Mouse (Mus musculus): ENCODE results near the gene Ebf1. TPM values are rescaled to one million over a fixed set of nuclear protein-coding genes. Genes with fewer than 3 reads are reported as not detected.

The Ebf1 gene
- polyA plus RNA-seq, 1 experiment from 2014 or later: 77.9 TPM

DNA sequence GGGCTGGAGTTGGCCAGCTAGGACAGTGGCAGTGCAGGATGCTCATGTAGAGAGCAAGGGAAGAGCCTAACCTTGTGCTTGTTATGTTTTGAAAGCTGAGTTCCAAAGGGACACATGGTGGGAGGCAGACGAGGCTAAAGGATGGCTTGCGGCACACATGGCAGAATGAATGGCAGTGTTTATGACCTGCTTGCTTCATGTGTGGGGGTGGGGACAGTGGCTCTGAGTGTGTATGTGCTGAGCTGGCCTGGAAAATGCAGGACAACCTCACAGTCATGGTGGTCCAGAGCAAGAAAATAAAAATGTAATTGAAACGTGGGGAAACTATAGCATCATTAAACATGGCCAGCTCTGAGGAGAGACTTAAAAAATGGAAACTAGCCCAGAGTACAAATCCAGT lies 181.2 kb downstream of the Ebf1 start:
- 66% methylated on average over 3 of the region's 3 CpGs for WGBS
- no peak for DNase-seq (ENCODE audit: low spot score)
- Histone ChIP-seq H3K27me3 (ENCODE audit: insufficient read depth, poor library complexity, severe bottlenecking) (no peaks in the 10 kb centered on the region), H3K4me1 (replicated peaks) (peaks cover 25% of the 10 kb centered on the region), H3K4me3 (no peak overlapping the region), H3K9me3 (no peaks in the 10 kb centered on the region), H3K36me3 (no peaks in the 10 kb centered on the region), H3K27ac (no peak overlapping the region)

DNA sequence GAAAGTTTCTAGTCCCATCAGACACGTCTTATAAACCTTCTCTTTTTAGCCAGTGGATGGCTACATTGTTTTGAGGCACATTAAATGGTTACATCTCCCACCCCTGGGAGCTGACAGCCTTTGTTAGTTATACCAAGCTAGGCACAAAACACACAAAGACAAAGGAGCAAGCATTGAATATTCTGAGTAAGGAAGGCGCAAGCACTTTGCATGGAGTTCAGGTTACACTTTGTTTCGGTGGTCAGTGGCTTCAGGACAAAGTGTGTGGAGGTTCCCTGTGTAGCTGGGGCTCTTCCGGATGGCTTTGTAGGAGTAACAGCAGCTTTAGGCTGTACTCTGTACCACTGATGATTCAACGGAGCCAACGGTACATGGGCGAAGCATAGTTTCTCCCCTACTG lies 186.9 kb downstream of the Ebf1 start:
- Histone ChIP-seq H3K36me3 (no peaks in the 10 kb centered on the region), H3K4me3 (no peak overlapping the region), H3K27me3 (ENCODE audit: insufficient read depth, poor library complexity, severe bottlenecking) (no peaks in the 10 kb centered on the region), H3K27ac (0 out of 2 replicates have a peak overlapping the region, but pooled peaks have one; percentile 40), H3K9me3 (no peaks in the 10 kb centered on the region), H3K4me1 (replicated peaks) (peaks cover 46% of the 10 kb centered on the region)
- WGBS: 64% methylated on average over 7 of the region's 7 CpGs
- no peak for DNase-seq (ENCODE audit: low spot score)

DNA sequence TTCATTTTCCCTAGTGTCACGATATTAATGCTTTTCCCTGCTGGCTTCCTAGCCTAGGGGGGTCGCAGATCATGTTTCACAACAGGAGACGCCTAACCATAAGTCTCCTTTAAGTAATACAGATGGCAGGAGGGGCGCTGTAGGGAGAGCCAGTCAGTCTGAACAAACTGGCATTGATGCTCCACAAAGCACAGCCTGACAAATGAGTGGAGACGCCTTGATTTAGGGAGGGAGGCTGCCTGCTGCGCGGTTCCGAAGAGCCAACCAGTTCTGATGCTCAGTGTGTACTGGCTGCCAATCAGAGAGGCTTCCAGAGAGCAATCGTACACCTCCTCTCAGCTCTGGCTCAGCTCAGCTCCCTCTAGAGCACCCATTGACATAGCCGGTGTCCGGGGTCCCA lies 189.5 kb downstream of the Ebf1 start:
- no peaks in the 10 kb centered on the region for H3K36me3 ChIP-seq
- peak; percentile 21 for DNase-seq (ENCODE audit: low spot score)
- no peaks in the 10 kb centered on the region for H3K9me3 ChIP-seq
- no peak overlapping the region for H3K4me3 ChIP-seq
- peak overlapping the region; percentile 64 for H3K27ac ChIP-seq
- no peaks in the 10 kb centered on the region for H3K27me3 ChIP-seq (ENCODE audit: insufficient read depth, poor library complexity, severe bottlenecking)
- peaks cover 26% of the 10 kb centered on the region for H3K4me1 ChIP-seq (replicated peaks)
- 16% methylated on average over 11 of the region's 11 CpGs for WGBS

DNA sequence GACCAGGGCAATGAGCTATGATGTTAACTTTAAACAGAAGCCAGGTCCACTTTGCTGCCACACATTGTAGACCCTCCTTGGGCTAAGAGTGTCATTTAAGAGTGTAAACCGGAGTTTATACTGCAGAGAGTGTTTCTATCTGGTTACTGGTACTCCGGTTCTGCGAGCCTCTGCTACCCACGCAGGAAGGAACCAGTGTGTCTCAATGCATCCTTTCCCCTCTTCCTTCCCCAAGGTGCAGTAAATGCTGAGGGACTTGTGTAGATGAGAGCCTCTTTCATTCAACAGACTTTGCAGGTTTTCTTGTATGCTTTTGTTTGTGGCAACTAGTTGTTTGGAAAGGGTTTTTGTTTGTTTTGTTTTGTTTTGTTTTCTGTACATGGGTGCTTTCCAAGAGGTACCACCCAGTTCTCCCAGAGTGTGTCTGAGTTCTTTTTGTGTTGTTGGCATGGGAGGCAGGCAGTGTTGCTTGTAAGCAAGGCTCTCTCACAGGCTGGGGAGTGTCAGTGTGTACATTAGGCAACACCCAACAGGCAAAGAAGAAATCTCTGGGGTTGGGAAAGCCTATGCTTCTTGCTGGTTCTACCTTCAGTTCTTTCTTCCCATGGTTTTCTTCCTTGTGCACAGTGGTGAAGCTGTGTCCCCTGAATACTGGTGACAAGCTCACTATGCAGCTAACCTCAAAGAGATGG lies 191.9 kb downstream of the Ebf1 start:
- DNase-seq (ENCODE audit: low spot score): no peak
- Histone ChIP-seq H3K4me1 (replicated peaks) (peaks cover 21% of the 10 kb centered on the region), H3K27me3 (ENCODE audit: insufficient read depth, poor library complexity, severe bottlenecking) (no peaks in the 10 kb centered on the region), H3K4me3 (no peak overlapping the region), H3K9me3 (no peaks in the 10 kb centered on the region), H3K27ac (no peak overlapping the region), H3K36me3 (no peaks in the 10 kb centered on the region)
- 92% methylated on average over 4 of the region's 4 CpGs for WGBS

DNA sequence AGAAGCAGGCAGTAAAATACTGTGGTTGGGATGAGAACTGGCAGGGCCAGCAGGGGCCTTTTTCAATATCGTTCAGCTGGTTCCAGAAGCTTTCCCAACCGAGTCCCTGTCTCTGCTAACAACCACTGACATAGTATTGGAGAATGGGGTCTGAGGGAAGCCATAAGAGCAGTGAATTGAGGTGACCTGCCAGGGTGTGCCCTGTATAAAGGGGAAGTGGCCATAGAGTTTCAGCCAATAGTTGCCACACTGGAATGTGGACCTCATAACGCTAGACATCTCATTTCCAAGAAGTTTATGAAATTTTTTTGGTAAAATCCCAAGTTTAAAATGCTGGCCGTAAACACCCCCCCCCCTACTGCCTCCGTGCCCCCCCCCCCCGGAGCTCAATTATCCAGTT lies 193.9 kb downstream of the Ebf1 start:
- DNase-seq (ENCODE audit: low spot score): no peak
- Histone ChIP-seq H3K27me3 (ENCODE audit: insufficient read depth, poor library complexity, severe bottlenecking) (no peaks in the 10 kb centered on the region), H3K9me3 (no peaks in the 10 kb centered on the region), H3K4me1 (replicated peaks) (peaks cover 9% of the 10 kb centered on the region), H3K27ac (no peak overlapping the region), H3K36me3 (no peaks in the 10 kb centered on the region), H3K4me3 (no peak overlapping the region)
- 77% methylated on average over 6 of the region's 6 CpGs for WGBS

DNA sequence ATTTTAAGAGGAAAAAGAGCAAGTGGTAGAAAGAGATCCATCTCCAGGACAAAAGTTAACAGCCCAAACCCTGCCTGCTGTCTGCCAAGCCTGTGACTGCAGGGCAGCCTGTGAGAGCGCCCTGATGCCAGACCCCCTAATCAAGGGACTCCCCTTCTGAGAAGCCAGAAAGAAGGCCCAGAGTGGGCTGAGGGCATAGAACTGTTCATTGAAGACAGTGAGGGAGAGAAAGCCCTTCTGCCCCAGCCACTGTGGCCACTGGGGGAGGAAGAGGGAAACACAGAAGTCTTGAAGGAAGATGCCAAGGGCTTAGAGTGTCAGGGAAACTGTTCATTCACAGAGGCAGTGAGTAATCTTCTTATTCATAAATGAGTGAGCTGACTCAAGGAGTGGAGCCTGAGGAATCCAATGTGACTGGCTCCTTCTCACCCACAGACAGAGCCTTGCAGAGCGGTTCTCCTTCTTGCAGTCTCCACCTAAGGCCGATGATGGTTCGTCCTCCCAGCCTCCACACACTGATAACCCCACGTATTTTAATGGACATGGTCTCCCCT lies 195.2 kb downstream of the Ebf1 start:
- 91% methylated on average over 5 of the region's 5 CpGs for WGBS
- H3K36me3 ChIP-seq: no peaks in the 10 kb centered on the region
- H3K9me3 ChIP-seq: no peaks in the 10 kb centered on the region
- no peaks in the 10 kb centered on the region for H3K4me1 ChIP-seq (replicated peaks)
- no peak for DNase-seq (ENCODE audit: low spot score)
- 0 out of 2 replicates have a peak overlapping the region, but pooled peaks have one; percentile 16 for H3K27ac ChIP-seq
- H3K27me3 ChIP-seq (ENCODE audit: insufficient read depth, poor library complexity, severe bottlenecking): no peaks in the 10 kb centered on the region
- H3K4me3 ChIP-seq: no peak overlapping the region

DNA sequence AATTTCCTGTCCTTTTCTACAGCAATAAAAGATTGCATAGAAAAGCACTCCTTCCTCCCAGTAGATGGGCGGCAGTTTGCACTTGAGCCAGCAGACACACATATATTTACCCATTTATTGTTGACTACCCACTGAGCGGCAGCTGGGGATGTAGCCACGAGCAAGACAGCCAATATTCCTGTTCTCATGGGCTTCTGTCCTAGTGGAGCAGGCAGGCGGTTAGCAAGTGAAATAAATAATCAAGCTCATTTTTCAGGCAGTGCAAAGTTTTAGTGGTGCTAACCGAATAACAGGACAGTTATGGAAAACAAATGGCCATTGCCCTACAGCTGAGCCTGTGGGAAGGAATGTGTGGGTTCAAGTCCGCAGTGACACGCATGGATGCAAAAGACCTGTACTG lies 196.4 kb downstream of the Ebf1 start:
- Histone ChIP-seq H3K9me3 (no peaks in the 10 kb centered on the region), H3K4me3 (no peak overlapping the region), H3K27ac (no peak overlapping the region), H3K36me3 (no peaks in the 10 kb centered on the region), H3K4me1 (replicated peaks) (no peaks in the 10 kb centered on the region), H3K27me3 (ENCODE audit: insufficient read depth, poor library complexity, severe bottlenecking) (no peaks in the 10 kb centered on the region)
- 84% methylated on average over 7 of the region's 7 CpGs for WGBS
- DNase-seq (ENCODE audit: low spot score): no peak

DNA sequence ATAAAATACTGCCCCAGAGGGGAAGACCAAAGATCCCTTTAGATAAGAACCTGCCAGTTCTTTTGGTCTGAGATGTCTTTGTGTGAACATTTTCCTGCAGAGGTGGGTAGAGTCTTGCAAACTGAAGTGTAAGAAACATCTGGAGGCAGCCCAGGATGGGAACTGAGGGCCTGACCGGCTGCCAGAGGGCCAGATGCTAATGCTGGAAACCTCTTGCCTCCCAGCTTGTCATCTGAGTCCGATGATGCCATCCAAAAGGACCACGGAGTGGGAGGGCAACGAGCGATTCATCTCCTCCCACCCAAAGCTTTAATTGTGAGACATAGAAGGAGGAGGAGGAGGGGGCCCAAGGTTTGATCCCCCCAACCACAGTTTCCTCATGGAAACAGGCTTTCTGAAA lies 197.7 kb downstream of the Ebf1 start:
- Histone ChIP-seq H3K4me1 (replicated peaks) (no peaks in the 10 kb centered on the region), H3K36me3 (no peaks in the 10 kb centered on the region), H3K4me3 (no peak overlapping the region), H3K27ac (no peak overlapping the region), H3K27me3 (ENCODE audit: insufficient read depth, poor library complexity, severe bottlenecking) (no peaks in the 10 kb centered on the region), H3K9me3 (no peaks in the 10 kb centered on the region)
- DNase-seq (ENCODE audit: low spot score): no peak
- 86% methylated on average over 5 of the region's 5 CpGs for WGBS

DNA sequence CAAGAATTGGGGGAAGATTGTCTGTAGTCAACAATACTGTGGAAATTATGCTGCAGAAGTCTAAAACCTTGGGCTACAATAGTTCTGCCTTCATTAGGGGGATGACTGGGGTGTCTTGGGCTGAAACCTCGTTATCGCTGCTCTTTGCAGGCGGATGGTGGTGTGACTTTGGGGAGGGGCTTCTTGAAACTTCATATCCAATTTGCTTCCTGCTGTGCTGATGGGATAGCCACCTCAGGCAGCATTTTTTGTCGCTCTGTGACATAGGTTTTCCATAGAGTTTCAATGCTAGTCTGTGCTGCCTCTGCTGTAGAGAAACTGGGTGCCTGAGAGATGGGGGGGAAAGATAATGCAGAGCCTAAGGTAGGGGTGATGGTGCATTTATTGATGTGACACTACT lies 198.9 kb downstream of the Ebf1 start:
- Histone ChIP-seq H3K36me3 (no peaks in the 10 kb centered on the region), H3K27me3 (ENCODE audit: insufficient read depth, poor library complexity, severe bottlenecking) (no peaks in the 10 kb centered on the region), H3K4me1 (replicated peaks) (no peaks in the 10 kb centered on the region), H3K4me3 (no peak overlapping the region), H3K9me3 (no peaks in the 10 kb centered on the region), H3K27ac (no peak overlapping the region)
- whole genome bisulfite sequencing: 83% methylated on average over 4 of the region's 4 CpGs
- DNase-seq (ENCODE audit: low spot score): no peak

DNA sequence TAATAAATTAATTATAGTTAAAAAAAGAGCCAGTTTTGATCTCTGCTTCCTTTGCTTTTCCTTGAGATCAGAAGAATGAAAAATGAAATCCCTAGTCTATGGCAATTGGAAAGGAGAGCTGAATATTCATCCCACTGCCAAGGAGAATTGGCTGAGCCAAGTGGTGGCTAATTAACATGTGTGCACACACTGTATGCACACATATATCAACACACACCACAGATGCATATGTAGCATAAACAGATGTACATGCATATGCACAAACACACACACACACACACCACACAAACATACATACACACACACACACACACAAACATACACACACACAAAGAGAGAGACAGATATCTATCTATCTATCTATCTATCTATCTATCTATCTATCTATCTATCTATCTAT lies 205.2 kb downstream of the Ebf1 start:
- Histone ChIP-seq H3K36me3 (no peaks in the 10 kb centered on the region), H3K27me3 (ENCODE audit: insufficient read depth, poor library complexity, severe bottlenecking) (no peaks in the 10 kb centered on the region), H3K9me3 (no peaks in the 10 kb centered on the region), H3K4me1 (replicated peaks) (peaks cover 4% of the 10 kb centered on the region; the same call in 1 of the 2 replicates), H3K27ac (no peak overlapping the region), H3K4me3 (no peak overlapping the region)
- no peak for DNase-seq (ENCODE audit: low spot score)

DNA sequence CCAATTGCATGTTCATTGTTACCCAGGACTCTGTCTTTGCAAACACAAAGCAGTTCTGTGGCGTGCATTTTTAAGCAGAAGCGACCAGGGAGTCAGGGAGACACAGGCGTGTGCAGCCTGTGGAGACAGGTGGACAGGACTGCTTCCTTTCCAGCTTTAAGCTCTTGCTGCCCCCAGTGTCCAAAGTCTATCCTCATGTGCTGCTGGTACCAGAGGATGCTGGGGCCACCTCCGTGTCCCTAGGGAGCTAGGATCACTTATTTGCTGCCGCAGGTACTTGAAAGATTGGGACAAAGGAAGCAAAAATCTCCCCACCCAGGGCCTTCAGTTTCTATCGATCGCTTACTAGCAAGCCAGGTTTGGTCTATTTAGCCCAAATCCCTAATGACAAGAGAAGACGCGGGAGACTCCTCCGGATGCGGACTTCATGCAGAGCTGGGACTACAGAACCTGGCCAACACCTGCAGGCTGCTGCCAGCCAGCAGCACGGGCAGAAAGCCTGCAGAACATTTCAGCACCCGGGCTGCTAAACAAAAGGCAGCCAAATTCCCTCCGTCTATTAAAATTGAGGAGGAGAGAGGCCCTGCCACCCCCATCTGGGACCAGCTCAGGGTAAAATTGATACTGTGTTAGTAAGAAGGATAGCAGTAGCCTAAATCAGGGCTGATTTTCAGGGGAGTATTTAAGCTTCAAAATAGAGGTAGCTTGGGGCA lies 215.3 kb downstream of the Ebf1 start:
- Histone ChIP-seq H3K27me3 (ENCODE audit: insufficient read depth, poor library complexity, severe bottlenecking) (peaks cover 17% of the 10 kb centered on the region; the same call in 1 of the 2 replicates), H3K4me3 (peak overlapping the region; percentile 40), H3K9me3 (no peaks in the 10 kb centered on the region), H3K27ac (peak overlapping the region; percentile 84), H3K36me3 (no peaks in the 10 kb centered on the region), H3K4me1 (replicated peaks) (peaks cover 42% of the 10 kb centered on the region)
- WGBS: 5% methylated on average over 14 of the region's 14 CpGs
- peak; percentile 22 for DNase-seq (ENCODE audit: low spot score)

DNA sequence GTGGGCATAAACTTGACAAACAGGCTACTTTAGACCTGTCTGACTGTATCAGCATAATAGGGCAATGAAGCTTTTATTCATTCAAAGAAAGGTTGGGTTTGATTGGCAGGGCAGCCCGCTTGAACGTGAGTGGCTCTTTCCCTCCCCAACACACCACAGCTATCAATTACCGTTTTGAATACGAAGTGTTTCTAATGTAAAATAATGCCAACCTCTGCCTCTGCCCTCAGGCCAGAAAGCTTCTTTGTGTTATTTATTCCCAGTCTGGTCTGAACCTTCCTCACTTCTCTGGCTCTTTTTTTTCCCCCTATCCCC lies 215.8 kb downstream of the Ebf1 start:
- WGBS: 1% methylated on average over 4 of the region's 4 CpGs
- DNase-seq (ENCODE audit: low spot score): peak; percentile 36
- H3K27ac ChIP-seq: peak overlapping the region; percentile 84
- H3K4me1 ChIP-seq (replicated peaks): peaks cover 44% of the 10 kb centered on the region
- peak overlapping the region; percentile 40 for H3K4me3 ChIP-seq
- no peaks in the 10 kb centered on the region for H3K36me3 ChIP-seq
- H3K9me3 ChIP-seq: no peaks in the 10 kb centered on the region
- H3K27me3 ChIP-seq (ENCODE audit: insufficient read depth, poor library complexity, severe bottlenecking): peaks cover 17% of the 10 kb centered on the region; the same call in 1 of the 2 replicates

DNA sequence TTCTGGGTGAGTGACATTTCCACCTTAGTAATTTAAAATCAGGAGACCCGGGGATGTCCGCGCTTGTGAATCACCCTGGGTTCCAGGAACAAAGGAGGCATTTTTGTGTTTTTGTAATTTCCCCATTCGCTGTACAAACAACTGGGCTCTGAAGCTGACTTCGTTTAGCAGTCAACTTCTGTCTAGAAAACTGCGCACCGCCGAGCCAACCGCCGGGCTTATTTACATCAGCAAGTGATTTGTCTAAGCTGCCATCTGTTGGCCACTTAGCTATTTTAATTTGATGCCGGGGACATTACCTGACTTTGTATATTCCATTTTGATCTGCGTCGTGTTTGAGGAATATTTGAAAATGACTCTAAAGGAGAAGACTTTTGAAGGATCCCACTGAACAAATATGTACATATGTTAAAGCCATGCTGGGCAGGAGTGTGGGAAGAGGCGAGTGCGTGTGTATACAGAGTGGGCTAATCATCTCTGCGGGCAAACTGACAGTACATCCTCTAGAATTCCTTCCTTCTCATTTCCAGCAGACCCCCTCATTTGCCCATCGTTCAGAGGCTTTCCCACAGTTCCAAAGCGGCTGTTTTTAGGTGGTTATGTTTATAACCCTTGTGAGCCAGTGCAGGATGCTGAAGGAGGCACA lies 216.4 kb downstream of the Ebf1 start:
- peaks cover 17% of the 10 kb centered on the region; the same call in 1 of the 2 replicates for H3K27me3 ChIP-seq (ENCODE audit: insufficient read depth, poor library complexity, severe bottlenecking)
- H3K9me3 ChIP-seq: no peaks in the 10 kb centered on the region
- peak; percentile 48 for DNase-seq (ENCODE audit: low spot score)
- no peaks in the 10 kb centered on the region for H3K36me3 ChIP-seq
- H3K4me3 ChIP-seq: peak overlapping the region; percentile 40
- peak overlapping the region; percentile 84 for H3K27ac ChIP-seq
- H3K4me1 ChIP-seq (replicated peaks): peaks cover 44% of the 10 kb centered on the region
- 28% methylated on average over 18 of the region's 18 CpGs for WGBS

Measured in hindbrain, embryonic 10.5 days (tissue).